Mouse (Mus musculus): ENCODE measurements at regions not wholly inside any gene's neighbourhood (a gene's known extent, or its start where the extent isn't known, plus 50 kb on each side); places are given as distances from the start of the nearest gene placed in this dataset.
"Not testable (repeated sequence)": the region's sequence is repeated elsewhere in the genome, so short reads cannot be mapped to it uniquely, and the experiment has no call there.

DNA sequence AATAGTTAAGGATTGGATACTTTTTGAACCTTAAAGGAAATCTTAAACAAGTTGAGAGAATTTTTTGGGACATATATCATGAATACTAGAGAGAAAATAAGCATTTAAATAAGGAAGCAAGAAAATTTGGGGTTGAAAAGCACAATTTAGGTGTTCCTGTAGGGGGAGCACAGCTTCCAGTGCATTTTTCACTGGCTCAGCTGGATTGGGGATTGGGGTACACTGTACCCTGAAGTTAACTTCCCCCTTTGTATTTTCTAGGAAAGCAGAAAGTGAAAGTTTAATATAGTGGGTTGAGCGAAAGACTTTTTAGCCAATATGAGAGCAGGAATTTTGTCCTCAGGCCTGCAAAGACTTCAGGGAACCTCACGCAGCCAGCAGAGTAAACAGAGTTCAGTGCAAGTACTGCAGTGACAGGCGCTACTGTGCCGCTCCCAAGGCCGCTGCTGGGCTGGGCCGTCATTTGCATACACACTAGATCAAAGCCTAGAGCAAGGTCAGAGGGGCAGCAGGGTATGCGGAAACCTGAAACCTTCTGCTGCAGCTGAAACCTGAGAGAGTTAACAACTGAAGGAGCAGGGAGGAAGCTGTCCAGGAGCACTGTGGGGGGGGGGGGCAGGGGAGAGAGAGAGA lies 1111.4 kb downstream of the H2al1n start:
- no peak overlapping the region for H3K4me3 ChIP-seq (ENCODE audit: insufficient read depth in 1 of 2, low read depth in 1 of 2, low read length in 2 of 2, poor library complexity in 1 of 2, severe bottlenecking in 1 of 2)
- H3K36me3 ChIP-seq (ENCODE audit: control insufficient read depth, insufficient read depth, low read length, poor library complexity, severe bottlenecking): no peaks in the 10 kb centered on the region
- in situ Hi-C loops (cut with MboI; ENCODE audit: low sequenced_read_pairs in 2 of 2, unreplicated experiment in 2 of 2): no loop called here
- no peaks in the 10 kb centered on the region for H3K9me3 ChIP-seq (ENCODE audit: control insufficient read depth, insufficient read depth, low read depth, low read length)
- no peak overlapping the region for H3K9ac ChIP-seq (ENCODE audit: insufficient read depth, low read depth, low read length, poor library complexity, severe bottlenecking)
- H3K27ac ChIP-seq (ENCODE audit: insufficient read depth, low read depth, low read length, poor library complexity, severe bottlenecking): no peak overlapping the region
- no peak for TF ChIP-seq MAFK (IDR thresholded peaks at IDR 0.05; ENCODE audit: insufficient read depth, low read depth, low read length)
- no peak for TF ChIP-seq HCFC1 (IDR thresholded peaks at IDR 0.05; ENCODE audit: borderline replicate concordance, insufficient read depth, low read length)
- TF ChIP-seq ZC3H11A (IDR thresholded peaks at IDR 0.05; ENCODE audit: borderline replicate concordance, low read depth, low read length): no peak
- TF ChIP-seq CHD2 (IDR thresholded peaks at IDR 0.05; ENCODE audit: low read depth, low read length): no peak
- TF ChIP-seq ZNF384 (IDR thresholded peaks at IDR 0.05; ENCODE audit: low read depth, low read length): no peak
- DNase-seq (ENCODE audit: low read depth, low spot score): peak; percentile 44
- H3K4me1 ChIP-seq (ENCODE audit: control insufficient read depth in 2 of 2, insufficient read depth in 2 of 2, low read length in 2 of 2, poor library complexity in 1 of 2): 0 out of 4 replicates have a peak, but pooled peaks cover 0 to 2% of the 10 kb centered on the region in 2 experiments

- no peaks in the 10 kb centered on the region for H3K9me3 ChIP-seq (ENCODE audit: control insufficient read depth, insufficient read depth, low read depth, low read length)
- no peaks in the 10 kb centered on the region for H3K36me3 ChIP-seq (ENCODE audit: control insufficient read depth, insufficient read depth, low read length, poor library complexity, severe bottlenecking)
- in situ Hi-C loops (cut with MboI; ENCODE audit: low sequenced_read_pairs in 2 of 2, unreplicated experiment in 2 of 2): no loop called here
- no peak overlapping the region for H3K27ac ChIP-seq (ENCODE audit: insufficient read depth, low read depth, low read length, poor library complexity, severe bottlenecking)
- H3K4me1 ChIP-seq (ENCODE audit: control insufficient read depth in 2 of 2, insufficient read depth in 2 of 2, low read length in 2 of 2, poor library complexity in 1 of 2): 0 out of 4 replicates have a peak, but pooled peaks cover 0 to 2% of the 10 kb centered on the region in 2 experiments
- H3K9ac ChIP-seq (ENCODE audit: insufficient read depth, low read depth, low read length, poor library complexity, severe bottlenecking): no peak overlapping the region
- DNase-seq (ENCODE audit: low read depth, low spot score): peak; percentile 1
- no peak overlapping the region for H3K4me3 ChIP-seq (ENCODE audit: insufficient read depth in 1 of 2, low read depth in 1 of 2, low read length in 2 of 2, poor library complexity in 1 of 2, severe bottlenecking in 1 of 2)
- TF ChIP-seq MAFK (IDR thresholded peaks at IDR 0.05; ENCODE audit: insufficient read depth, low read depth, low read length) (no peak), ZNF384 (IDR thresholded peaks at IDR 0.05; ENCODE audit: low read depth, low read length) (no peak), HCFC1 (IDR thresholded peaks at IDR 0.05; ENCODE audit: borderline replicate concordance, insufficient read depth, low read length) (no peak), ZC3H11A (IDR thresholded peaks at IDR 0.05; ENCODE audit: borderline replicate concordance, low read depth, low read length) (no peak), CHD2 (IDR thresholded peaks at IDR 0.05; ENCODE audit: low read depth, low read length) (no peak)
These were observed 1112.0 kb downstream of the H2al1n start for GRCm38 (mm10) chrX:15322958-15323357.

DNA sequence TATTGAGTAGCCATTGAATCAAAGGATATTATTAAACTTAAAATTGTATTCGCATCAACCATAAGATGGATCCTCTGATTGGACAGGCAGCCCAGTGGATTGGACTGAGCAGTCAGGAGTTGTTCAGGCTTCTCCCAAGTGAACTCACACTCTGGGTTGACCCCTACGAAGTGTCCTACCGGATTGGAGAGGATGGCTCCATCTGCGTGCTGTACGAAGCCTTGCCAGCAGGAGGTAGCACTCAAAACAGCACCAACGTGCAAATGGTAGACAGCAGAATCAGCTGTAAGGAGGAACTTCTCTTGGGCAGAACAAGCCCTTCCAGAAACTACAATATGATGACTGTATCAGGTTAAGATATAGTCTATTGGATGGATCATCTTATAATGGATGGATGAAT lies 1154.2 kb downstream of the H2al1n start:
- in situ Hi-C loops (cut with MboI; ENCODE audit: low sequenced_read_pairs in 2 of 2, unreplicated experiment in 2 of 2): not testable (repeated sequence)

More for the DNA sequence above, 1154.2 kb downstream of the H2al1n start:
- H3K36me3 ChIP-seq (ENCODE audit: control insufficient read depth, insufficient read depth, low read length, poor library complexity, severe bottlenecking); DNase-seq (ENCODE audit: low read depth, low spot score); H3K9me3 ChIP-seq (ENCODE audit: control insufficient read depth, insufficient read depth, low read depth, low read length); H3K4me1 ChIP-seq (ENCODE audit: control insufficient read depth in 2 of 2, insufficient read depth in 2 of 2, low read length in 2 of 2, poor library complexity in 1 of 2); H3K9ac ChIP-seq (ENCODE audit: insufficient read depth, low read depth, low read length, poor library complexity, severe bottlenecking); H3K27ac ChIP-seq (ENCODE audit: insufficient read depth, low read depth, low read length, poor library complexity, severe bottlenecking); H3K4me3 ChIP-seq (ENCODE audit: insufficient read depth in 1 of 2, low read depth in 1 of 2, low read length in 2 of 2, poor library complexity in 1 of 2, severe bottlenecking in 1 of 2): not testable (repeated sequence)

All from ES-E14 (cell line).